Mouse (Mus musculus) regulatory T cell (primary cell): ENCODE results near the gene 1700113H08Rik.

Experiments used
- in situ Hi-C: fragments of 300-600 bp; cut with MboI, MseI; formaldehyde crosslinking; loops from one replicate; pipeline ENCODE4 v1.15.1; 2025; ENCODE audit warnings: high pct_unique_total_duplicates

The 1700113H08Rik gene

DNA sequence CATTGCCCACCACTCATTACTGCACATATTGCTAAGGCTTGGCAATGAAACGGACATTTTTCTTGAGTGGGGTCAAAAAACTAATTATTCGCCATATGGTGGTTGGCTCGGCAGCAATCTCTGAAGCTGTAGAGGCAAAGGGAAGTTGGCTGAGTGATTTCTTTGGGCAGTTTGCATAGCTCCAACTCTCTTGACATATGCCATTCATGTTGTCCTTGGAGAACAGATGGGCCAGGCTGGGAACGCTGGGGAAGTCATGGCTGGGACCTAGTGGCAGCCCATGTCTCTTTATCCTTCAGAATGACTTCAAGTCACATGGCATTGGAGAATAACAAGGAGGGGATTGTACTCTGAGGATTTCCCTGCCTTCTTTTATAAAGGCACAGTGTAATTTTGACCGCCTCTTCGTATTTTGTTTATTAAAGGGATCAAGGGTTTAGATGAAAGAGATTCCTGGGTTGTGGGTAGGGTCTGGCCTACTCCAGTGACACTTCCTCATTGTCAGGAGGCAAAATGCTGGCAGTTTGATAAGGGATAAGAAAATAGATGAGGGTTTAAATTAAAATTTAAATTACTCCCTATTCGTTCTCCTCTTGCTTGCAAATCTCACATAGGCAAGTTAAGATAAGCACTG, 138.4 kb downstream of the 1700113H08Rik start:
- in situ Hi-C loops, result no loop called here

- in situ Hi-C loops, result no loop called here
Observed at GRCm38 (mm10) chr10:87198720-87199119, 140.9 kb downstream of the 1700113H08Rik start.

- in situ Hi-C loops, result no loop called here
Observed at GRCm38 (mm10) chr10:87209466-87209865, 151.6 kb downstream of the 1700113H08Rik start.

- in situ Hi-C loops, result no loop called here
Observed at GRCm38 (mm10) chr10:87211046-87211445, 153.2 kb downstream of the 1700113H08Rik start.

GRCm38 (mm10) chr10:87212854-87213253, 155.0 kb downstream of the 1700113H08Rik start:
- in situ Hi-C loops, result no loop called here

DNA sequence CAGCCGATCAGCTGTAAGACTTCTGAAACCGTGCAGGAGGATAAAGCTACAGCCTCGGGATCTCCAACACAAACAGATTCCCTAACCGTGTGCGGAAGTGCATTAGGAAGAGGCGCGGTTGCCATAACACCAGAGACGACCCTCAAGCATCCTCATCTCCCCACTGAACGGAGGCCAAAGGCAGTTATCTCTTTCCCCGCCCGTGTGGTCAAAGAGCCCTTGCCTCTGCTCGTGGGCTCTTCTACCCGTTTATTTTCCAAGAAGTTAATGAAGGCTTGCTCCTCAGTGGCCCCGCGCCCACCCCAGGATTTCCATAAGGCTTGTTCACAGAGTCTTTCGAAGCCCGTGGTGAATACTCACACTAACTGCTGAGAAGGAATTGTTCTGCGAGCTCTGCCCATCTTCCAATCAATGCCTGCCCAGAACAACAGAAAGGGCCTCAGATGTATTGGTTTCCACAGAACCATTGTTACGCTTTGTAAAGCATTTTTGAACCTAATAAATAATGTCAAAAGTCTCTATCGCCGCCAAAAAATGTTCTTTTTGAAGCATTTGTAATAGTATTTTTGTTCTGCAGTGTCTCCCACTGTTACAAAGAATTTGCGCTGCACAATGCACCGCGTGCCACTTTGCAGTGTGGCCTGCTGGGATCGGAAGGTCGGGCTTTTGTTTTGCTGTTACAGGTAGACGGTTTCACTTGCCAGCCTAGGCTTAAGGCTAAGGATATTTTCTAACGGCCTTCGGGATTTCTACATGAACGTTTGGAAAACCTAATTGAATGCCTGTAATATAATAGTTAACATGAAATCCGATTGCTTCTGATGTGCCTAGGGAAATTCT, 172.4 kb downstream of the 1700113H08Rik start:
- in situ Hi-C loops, result no loop called here

GRCm38 (mm10) chr10:87239332-87240008, 181.6 kb downstream of the 1700113H08Rik start:
- in situ Hi-C loops, result no loop called here

- in situ Hi-C loops, result no loop called here
Observed at GRCm38 (mm10) chr10:87271724-87272123, 213.9 kb downstream of the 1700113H08Rik start.

- in situ Hi-C loops, result no loop called here
Observed at GRCm38 (mm10) chr10:87272133-87272622, 214.3 kb downstream of the 1700113H08Rik start.

GRCm38 (mm10) chr10:87275075-87275474, 217.2 kb downstream of the 1700113H08Rik start:
- in situ Hi-C loops, result no loop called here
